Mouse (Mus musculus): ENCODE measurements around the gene Col5a3.

- TF ChIP-seq CTCF (IDR thresholded peaks at IDR 0.05; ENCODE audit: extremely low read depth, insufficient read depth, low read length) (peak; percentile 52), POLR2A (IDR thresholded peaks at IDR 0.05; ENCODE audit: extremely low read depth, insufficient read depth, low read length) (no peak)
Measured at GRCm38 (mm10) chr9:20861821-20862220, 47.0 kb upstream of the Col5a3 start.
